Mouse (Mus musculus) limb, embryonic 13.5 days (tissue): Measurements from ENCODE around the gene Npl. TPM values are rescaled to one million over a fixed set of nuclear protein-coding genes. Genes with fewer than 3 reads are reported as not detected.
"Not testable (repeated sequence)": the region's sequence is repeated elsewhere in the genome, so short reads cannot be mapped to it uniquely, and the experiment has no call there.

ENCODE experiments used
- ATAC-seq: fragments of 200-750 bp; cut with Nextera tagmentation; 2 replicates; pipeline ENCODE4 v1.8.0; 2017; ENCODE audit warnings: low read depth, moderate number of reproducible peaks, moderate TSS enrichment; ENCODE audit not compliant: low FRiP score
- H3K27ac ChIP-seq: fragments of 300-500 bp; sonication (generic); 2 replicates; pipeline ENCODE4 v1.5.1; 2015; ENCODE audit warnings: inconsistent platforms, mild to moderate bottlenecking, moderate library complexity
- H3K27me3 ChIP-seq: fragments of 300-500 bp; sonication (generic); 2 replicates; pipeline ENCODE4 v1.6.1; 2015; ENCODE audit warnings: mild to moderate bottlenecking, inconsistent platforms
- H3K36me3 ChIP-seq: fragments of 300-500 bp; sonication (generic); 2 replicates; pipeline ENCODE4 v1.6.1; 2015; ENCODE audit warnings: inconsistent platforms, mild to moderate bottlenecking, moderate library complexity
- H3K4me1 ChIP-seq: fragments of 300-500 bp; sonication (generic); 2 replicates; pipeline ENCODE4 v1.6.1; 2015; ENCODE audit warnings: inconsistent platforms
- H3K4me2 ChIP-seq: fragments of 300-500 bp; sonication (generic); replicated peaks from 2 replicates; pipeline ENCODE4 v1.6.1; 2015; ENCODE audit warnings: inconsistent platforms, mild to moderate bottlenecking, moderate library complexity
- H3K4me3 ChIP-seq: fragments of 300-500 bp; sonication (generic); 2 replicates; pipeline ENCODE4 v1.5.1; 2015; ENCODE audit warnings: moderate library complexity, mild to moderate bottlenecking, inconsistent platforms
- H3K9ac ChIP-seq: fragments of 300-500 bp; sonication (generic); 2 replicates; pipeline ENCODE4 v1.6.1; 2015; ENCODE audit warnings: mild to moderate bottlenecking, inconsistent platforms
- H3K9me3 ChIP-seq: fragments of 300-500 bp; sonication (generic); 2 replicates; pipeline ENCODE4 v1.6.1; 2016; ENCODE audit warnings: inconsistent platforms
- WGBS: fragments of 180-500 bp; shearing (Covaris S2); methylation state at CpG from one replicate; pipeline ENCODE4 v1.1.7; 2015; 5-methylcytosine and 5-hydroxymethylcytosine counted together
- polyA plus RNA-seq: library from polyadenylated mRNA; unstranded; fragments of >200 nt; fragmentation: Nextera tagmentation; extraction: Ambion mirVana; gene quantifications from 2 replicates; pipeline ENCODE4 v1.2.1, GENCODE M21; 2015

Npl gene
- polyA plus RNA-seq, 1 experiment from 2014 or later: 9.5 TPM

GRCm38 (mm10) chr1:153486120-153486519 is 63.7 kb downstream of the Npl start:
- Histone ChIP-seq H3K36me3 (peaks cover 15% of the 10 kb centered on the region), H3K4me3 (peak overlapping the region; percentile 99), H3K4me2 (peak overlapping the region; percentile 91), H3K9ac (peak overlapping the region; percentile 99), H3K4me1 (peaks cover 25% of the 10 kb centered on the region)
- ATAC-seq, H3K27me3 ChIP-seq, H3K27ac ChIP-seq, H3K9me3 ChIP-seq: not testable (repeated sequence)
- 9% methylated on average over 6 of the region's 6 CpGs for WGBS

- peaks cover 23% of the 10 kb centered on the region for H3K36me3 ChIP-seq
- H3K27me3 ChIP-seq: no peaks in the 10 kb centered on the region
- no peaks in the 10 kb centered on the region for H3K9me3 ChIP-seq
- peaks cover 25% of the 10 kb centered on the region for H3K4me1 ChIP-seq
- peak overlapping the region; percentile 91 for H3K4me2 ChIP-seq
- peak overlapping the region; percentile 99 for H3K4me3 ChIP-seq
- no peak overlapping the region for H3K27ac ChIP-seq
- 70% methylated on average over 2 of the region's 2 CpGs for WGBS
- no peak for ATAC-seq
- peak overlapping the region; percentile 99 for H3K9ac ChIP-seq
These were observed 64.5 kb downstream of the Npl start for GRCm38 (mm10) chr1:153485201-153485796.

DNA sequence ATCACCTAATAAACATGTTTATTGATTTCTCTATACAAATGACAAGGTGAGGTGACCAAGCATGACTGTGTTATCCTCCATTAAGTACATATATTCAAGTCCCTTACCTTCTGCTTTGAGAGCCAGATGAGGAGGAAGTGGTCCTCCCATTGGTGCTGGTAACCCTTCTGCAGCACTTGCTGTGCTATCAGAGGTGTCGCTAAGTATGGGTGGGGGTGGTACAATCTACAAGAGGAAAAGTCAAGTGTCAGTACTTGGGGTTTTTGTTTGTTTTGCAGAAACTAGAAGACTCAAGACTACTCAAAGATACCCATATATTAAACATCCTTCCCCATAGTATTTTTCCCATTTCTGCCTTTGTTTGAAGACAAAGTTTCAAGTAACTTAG is 68.8 kb downstream of the Npl start:
- Histone ChIP-seq H3K27me3 (no peaks in the 10 kb centered on the region), H3K9me3 (no peaks in the 10 kb centered on the region), H3K4me3 (no peak overlapping the region), H3K9ac (no peak overlapping the region), H3K36me3 (peaks cover 63% of the 10 kb centered on the region), H3K4me1 (peaks cover 22% of the 10 kb centered on the region), H3K27ac (no peak overlapping the region), H3K4me2 (no peak overlapping the region)
- WGBS: 100% methylated on average over 1 of the region's 1 CpGs
- ATAC-seq: no peak

DNA sequence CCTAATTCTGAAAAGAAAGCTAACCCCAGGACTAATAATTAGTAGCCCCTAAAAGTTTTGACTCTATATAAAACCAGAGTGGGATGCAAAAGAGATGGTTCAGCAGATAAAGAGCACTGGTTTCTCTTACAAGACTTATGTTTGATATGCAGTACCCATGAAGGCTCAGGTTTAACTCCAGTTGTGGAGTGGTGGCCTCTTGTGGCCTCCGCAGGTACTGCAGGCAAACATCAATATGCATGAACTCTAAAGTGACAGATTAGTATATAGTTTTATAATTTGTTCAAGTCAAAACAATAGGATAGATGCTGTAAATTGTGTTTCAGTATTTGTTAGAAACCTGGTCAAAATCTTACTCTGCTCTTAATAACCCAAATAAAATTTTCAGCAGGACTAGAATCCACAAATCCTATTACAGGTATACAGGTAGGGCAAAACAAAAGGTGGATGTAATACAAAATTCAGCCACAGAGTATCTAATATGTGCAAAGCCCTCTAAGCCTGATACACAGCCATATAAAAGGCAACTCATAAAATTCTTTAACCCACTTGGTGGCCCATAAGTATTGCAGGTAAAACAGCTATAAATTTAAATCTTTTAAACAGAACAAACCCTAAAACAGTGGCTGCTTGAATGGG is 69.3 kb downstream of the Npl start:
- H3K4me1 ChIP-seq: peaks cover 19% of the 10 kb centered on the region
- H3K36me3 ChIP-seq: peaks cover 65% of the 10 kb centered on the region
- H3K9me3 ChIP-seq: no peaks in the 10 kb centered on the region
- 56% methylated on average over 1 of the region's 1 CpGs for WGBS
- H3K4me2 ChIP-seq: no peak overlapping the region
- no peak overlapping the region for H3K4me3 ChIP-seq
- H3K9ac ChIP-seq: no peak overlapping the region
- no peak overlapping the region for H3K27ac ChIP-seq
- H3K27me3 ChIP-seq: no peaks in the 10 kb centered on the region
- no peak for ATAC-seq

DNA sequence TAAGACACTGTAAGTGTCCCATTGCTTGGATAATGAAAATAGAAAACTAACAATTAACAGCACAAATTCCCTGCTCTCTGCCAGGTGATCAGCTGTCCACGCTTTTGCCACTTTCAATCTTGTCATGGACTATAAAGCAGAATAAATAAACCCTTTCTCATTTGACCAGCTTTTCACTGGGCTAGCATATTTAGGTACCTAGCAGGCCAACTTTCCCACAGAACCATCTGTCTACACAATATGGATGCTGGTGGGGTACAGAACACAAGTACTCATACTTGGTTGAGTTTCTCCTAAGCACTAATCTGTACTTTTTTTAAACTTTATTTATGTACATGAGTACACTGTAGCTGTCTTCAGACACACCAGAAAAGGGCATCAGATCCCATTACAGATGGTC is 70.5 kb downstream of the Npl start:
- Histone ChIP-seq H3K27ac (no peak overlapping the region), H3K27me3 (no peaks in the 10 kb centered on the region), H3K4me1 (peaks cover 7% of the 10 kb centered on the region), H3K9ac (no peak overlapping the region), H3K4me3 (no peak overlapping the region), H3K9me3 (no peaks in the 10 kb centered on the region), H3K4me2 (no peak overlapping the region), H3K36me3 (peaks cover 74% of the 10 kb centered on the region)
- no peak for ATAC-seq
- WGBS: 96% methylated on average over 1 of the region's 1 CpGs

DNA sequence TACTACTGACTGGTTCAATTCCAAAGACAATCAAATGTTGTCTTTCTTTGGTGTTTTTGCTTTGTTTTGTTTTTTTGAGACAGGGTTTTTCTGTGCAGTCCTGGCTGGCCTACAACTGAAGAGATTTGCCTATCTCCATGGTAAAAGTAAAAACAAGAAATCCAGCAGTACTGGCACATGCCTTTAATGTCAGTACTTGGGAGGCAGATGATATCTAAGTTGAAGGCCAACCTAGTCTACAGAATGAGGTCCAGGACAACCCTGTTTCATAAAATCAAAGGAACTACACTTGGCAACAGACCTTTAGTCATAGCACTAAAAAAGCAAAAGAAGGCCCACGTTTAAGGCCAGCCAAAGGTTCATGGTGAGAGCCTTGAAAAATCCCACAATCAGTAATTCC is 88.0 kb downstream of the Npl start:
- Histone ChIP-seq H3K27me3 (no peaks in the 10 kb centered on the region), H3K36me3 (peaks cover 78% of the 10 kb centered on the region), H3K4me2 (no peak overlapping the region), H3K9ac (no peak overlapping the region), H3K4me3 (no peak overlapping the region), H3K9me3 (no peaks in the 10 kb centered on the region), H3K27ac (no peak overlapping the region), H3K4me1 (no peaks in the 10 kb centered on the region)
- 95% methylated on average over 1 of the region's 1 CpGs for WGBS
- no peak for ATAC-seq

DNA sequence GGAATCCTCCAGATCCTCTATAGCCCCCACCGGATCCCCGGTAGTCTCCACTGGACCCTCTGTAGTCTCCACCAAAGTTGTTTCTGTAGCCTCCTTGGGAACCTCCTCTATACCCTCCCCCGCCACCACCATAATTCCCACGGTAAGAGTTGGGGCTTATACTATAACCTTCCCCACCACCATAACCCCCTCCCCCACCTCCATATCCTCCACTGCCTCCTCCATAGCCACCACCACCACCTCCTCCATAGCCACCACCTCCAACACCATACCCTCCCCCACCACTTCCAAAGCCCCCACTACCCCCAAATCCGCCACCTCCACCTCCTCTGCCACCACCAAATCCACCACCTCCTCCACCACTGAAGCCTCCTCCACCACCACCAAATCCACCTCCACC is 93.7 kb downstream of the Npl start:
- Histone ChIP-seq H3K4me3 (no peak overlapping the region), H3K27me3 (no peaks in the 10 kb centered on the region), H3K36me3 (peaks cover 75% of the 10 kb centered on the region), H3K9ac (no peak overlapping the region), H3K4me1 (no peaks in the 10 kb centered on the region), H3K4me2 (no peak overlapping the region), H3K9me3 (no peaks in the 10 kb centered on the region), H3K27ac (no peak overlapping the region)
- ATAC-seq: peak; percentile 54; the same call in 1 of the 2 replicates
- WGBS: 78% methylated on average over 5 of the region's 5 CpGs

DNA sequence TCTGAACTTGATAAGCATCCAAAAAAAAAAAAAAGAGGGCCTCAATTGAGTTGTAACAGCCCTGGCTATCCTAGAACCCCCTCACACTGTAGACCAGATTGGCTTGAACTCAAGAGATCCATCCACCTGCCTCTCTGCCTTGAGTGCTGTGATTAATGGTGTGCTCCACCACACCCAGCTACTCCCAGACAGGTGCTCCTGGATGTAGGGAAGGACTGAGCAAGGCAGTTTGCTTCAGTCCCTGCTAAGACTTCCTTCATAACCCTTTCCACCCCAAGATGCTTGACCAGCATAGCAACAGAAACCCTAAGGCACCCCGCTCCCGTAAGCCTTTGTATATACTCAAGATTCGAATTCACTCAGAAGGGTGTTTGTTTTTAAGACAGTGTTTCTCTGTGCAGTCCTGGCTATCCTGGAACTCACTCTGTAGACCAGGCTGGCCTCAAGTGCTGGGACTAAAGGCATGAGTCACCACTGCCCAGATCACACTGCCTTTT is 96.7 kb downstream of the Npl start:
- Histone ChIP-seq H3K4me2 (no peak overlapping the region), H3K27me3 (no peaks in the 10 kb centered on the region), H3K27ac (no peak overlapping the region), H3K9ac (no peak overlapping the region), H3K4me1 (no peaks in the 10 kb centered on the region), H3K4me3 (no peak overlapping the region), H3K36me3 (peaks cover 62% of the 10 kb centered on the region), H3K9me3 (no peaks in the 10 kb centered on the region)
- WGBS: 92% methylated on average over 3 of the region's 3 CpGs
- ATAC-seq: no peak

Other genes starting within 250 kb of the Npl start
- gene Lamc1, start 217.3 kb downstream of the Npl start, polyA plus RNA-seq: 31.7 and 35.5 TPM in 2 replicates
- 0.31 and 0.33 TPM in 2 replicates for gene Shcbp1l, start 124.9 kb downstream of the Npl start, polyA plus RNA-seq
- 41.7 and 42.6 TPM in 2 replicates for gene Dhx9, start 62.4 kb downstream of the Npl start, polyA plus RNA-seq
- 1.8 TPM in 2 replicates for gene Rgs8, start 103.0 kb upstream of the Npl start, polyA plus RNA-seq
- gene Rgs16, start 190.3 kb upstream of the Npl start, polyA plus RNA-seq: 22.6 and 23.7 TPM in 2 replicates
- gene Rnasel, start 199.4 kb upstream of the Npl start, polyA plus RNA-seq: 12.3 and 12.4 TPM in 2 replicates